Mouse (Mus musculus) mesoderm, embryonic 11.5 days (tissue): Measurements from ENCODE around the gene Gpsm3.

Source experiments
- DNase-seq: peaks from one replicate; pipeline ENCODE4 v3.0.0-alpha.2; 2012; ENCODE audit warnings: low read depth, low spot score

The Gpsm3 gene

DNA sequence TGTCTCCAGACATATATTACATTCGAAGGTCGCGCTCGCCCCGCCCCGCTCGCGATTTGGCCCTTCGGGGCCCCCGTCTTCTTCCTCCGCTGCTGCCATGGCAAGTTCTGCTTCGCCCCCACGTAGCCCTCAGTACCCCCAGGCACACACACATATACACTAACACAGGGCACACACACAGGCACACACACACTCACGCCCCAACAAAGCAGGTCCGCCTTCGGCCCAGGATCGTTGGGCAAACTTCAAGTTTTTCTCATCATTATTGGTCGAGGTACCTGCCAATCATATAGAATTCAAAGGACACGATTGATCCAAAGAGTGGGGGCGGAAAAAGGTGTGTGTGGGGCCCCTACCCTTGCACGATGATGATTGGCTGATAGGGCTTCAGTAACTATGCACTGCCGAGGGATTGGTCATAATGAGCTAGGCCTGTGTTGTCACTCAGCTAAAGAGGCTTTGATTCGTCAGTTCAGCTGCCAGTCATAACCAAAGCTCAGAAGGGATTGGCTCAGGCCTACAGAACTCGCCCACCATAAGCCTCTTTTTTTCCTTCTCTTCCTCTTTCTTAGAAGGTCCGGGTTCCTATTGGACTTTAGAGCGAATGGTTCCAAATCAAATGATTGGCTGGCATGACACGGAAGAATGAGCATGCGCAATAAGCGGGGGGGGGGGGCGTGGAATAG is 13.9 kb downstream of the Gpsm3 start, which contains the start of gene Rnf5:
Gene Rnf5 (minus strand): TSS at position 316 of the 686 bp plus-strand sequence.
- DNase-seq: peak; percentile 100

- peak; percentile 99 for DNase-seq
These were observed 14.5 kb downstream of the Gpsm3 start, which contains the start of gene Agpat1 for GRCm38 (mm10) chr17:34604061-34604508. TSS of gene Agpat1 (plus strand) at chr17:34604262.

DNA sequence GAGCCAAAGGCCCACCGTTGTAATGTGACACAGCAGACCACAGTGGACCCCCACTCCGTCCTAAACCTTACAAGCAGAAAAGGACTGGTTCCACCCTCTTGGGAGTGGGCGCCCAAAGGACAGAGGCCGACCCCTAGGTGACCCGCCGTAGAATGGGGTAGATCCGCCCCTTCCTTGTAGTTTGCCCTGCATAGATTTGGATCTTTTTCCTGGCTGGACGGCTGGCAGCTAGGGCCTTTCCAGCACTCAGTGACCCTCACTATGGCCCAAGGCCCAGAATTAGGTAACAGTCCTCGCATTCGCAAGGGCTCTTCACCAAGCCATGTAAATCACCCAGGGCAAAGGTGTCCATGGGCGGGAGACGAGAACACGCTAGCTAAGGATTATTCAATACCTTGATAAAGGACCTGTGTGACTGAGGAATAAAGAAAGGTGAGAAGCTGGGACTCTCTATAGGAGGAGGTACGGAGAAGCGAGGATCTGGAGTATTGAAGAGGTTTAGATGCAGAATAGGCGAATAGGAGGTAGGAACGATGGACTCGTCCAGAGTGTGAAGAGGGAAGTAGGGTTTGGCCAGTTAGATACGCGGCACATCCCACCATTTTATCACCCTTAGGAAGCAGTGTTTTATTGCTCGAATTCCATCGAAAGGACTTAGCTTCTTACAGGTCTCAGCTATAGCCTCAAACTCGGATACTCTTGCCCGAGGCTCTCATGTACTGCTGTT is 15.1 kb downstream of the Gpsm3 start:
- DNase-seq: no peak

- peak; percentile 95 for DNase-seq
These were observed 16.0 kb downstream of the Gpsm3 start for GRCm38 (mm10) chr17:34605609-34606008.

DNA sequence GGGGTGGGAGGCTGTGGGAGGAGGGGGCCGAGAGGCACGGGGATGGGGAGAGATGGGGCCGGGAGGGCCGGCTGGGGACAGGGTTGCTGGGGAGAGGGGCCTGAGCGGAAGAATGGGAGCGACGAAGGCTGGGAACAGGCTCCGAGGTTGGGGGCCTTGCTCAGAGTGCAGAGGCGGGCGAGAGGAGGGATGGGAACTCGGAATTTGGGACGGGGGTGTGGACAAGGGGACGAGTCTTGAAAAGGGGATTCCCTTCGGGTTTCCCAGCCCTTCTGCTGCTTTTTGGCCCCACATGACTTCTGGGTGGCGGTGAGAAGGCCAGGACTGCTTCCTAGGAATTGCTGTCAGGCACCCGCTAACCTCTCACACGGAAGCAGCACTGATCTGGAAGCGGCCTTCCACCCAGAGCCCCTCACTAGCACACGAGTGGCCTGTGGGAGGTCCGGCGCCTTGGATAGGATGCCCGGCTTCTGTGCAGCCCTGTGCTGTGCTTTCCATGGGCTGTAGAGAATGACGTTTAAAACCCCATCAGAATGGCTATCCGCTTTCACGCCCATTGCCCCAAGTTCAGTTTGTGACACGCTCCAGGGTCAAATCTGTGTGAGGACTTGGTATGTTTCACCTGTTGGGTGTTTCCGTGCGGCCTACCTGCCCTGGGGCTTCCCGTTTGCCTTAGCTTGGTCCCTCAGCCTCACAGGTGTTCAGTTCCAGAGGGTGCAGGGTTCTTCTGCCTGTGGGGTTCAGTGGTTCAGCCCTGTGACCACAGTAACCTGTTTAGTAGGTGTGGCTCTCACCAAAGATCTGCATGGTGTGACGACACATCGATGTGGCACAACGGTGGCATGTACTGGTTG is 16.8 kb downstream of the Gpsm3 start:
- DNase-seq: no peak

DNA sequence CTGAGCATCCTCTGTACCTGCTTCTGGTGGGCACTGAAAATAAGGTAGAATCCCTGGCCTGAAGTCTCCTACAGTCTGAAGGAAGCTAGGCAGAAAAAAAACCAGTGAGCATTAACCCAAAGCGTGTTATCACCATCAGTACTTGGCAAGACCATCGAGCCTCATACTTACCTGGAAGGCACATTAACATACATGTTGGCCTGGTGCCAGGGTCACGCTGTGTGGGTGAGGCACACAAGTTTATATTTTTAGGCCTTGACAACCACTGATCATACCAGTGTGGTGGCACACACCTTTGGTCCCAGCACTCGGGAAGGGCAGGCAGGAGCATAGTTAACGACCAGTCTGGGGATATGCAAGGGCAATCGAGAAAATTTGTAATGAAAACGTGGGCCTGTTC is 18.4 kb downstream of the Gpsm3 start:
- DNase-seq: no peak

DNA sequence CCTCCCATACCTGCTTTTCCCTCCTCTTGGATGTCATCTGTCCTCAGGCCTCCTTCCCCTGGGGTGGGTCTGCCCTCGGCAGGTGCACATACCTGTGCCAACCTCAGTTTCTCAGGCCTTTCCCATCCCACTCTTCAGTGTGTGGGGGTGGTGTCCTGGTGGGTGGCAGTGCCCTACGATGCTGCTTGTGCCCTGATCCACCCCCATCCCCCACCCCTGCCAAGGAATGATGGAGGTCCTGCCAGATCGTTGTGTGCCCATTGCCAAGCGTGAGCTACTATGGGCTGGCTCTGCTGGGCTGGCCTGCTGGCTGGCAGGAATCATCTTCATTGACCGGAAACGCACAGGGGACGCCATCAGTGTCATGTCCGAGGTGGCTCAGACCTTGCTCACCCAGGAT is 21.4 kb downstream of the Gpsm3 start:
- DNase-seq: no peak

GRCm38 (mm10) chr17:34613054-34613645 is 23.5 kb downstream of the Gpsm3 start:
- DNase-seq: no peak

- no peak for DNase-seq
These were observed 24.2 kb downstream of the Gpsm3 start for GRCm38 (mm10) chr17:34613830-34614229.

- no peak for DNase-seq
These were observed 26.3 kb downstream of the Gpsm3 start, which contains the start of gene Egfl8 for GRCm38 (mm10) chr17:34615871-34616270. TSS of gene Egfl8 (minus strand) at chr17:34615971.

DNA sequence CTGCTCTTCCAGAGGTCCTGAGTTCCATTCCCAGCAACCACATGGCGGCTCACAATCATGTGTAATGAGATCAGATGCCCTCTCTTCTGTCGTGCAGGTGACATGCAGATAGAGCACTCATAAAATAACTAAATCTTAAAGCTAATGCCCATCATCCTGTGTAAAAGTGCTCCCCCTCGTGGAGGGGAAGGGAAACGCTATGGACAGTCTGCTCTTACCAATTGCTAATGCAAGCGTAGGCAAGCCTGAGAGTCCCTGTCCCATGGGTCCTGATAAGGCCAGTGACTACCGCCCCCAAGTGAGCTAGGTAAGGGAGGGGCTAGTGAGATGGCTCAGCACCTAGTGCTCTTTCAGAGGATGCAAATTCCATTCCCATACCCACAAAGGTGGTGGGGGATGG is 29.4 kb downstream of the Gpsm3 start:
- DNase-seq: peak; percentile 75

- no peak for DNase-seq
These were observed 31.4 kb downstream of the Gpsm3 start for GRCm38 (mm10) chr17:34621006-34621405.

DNA sequence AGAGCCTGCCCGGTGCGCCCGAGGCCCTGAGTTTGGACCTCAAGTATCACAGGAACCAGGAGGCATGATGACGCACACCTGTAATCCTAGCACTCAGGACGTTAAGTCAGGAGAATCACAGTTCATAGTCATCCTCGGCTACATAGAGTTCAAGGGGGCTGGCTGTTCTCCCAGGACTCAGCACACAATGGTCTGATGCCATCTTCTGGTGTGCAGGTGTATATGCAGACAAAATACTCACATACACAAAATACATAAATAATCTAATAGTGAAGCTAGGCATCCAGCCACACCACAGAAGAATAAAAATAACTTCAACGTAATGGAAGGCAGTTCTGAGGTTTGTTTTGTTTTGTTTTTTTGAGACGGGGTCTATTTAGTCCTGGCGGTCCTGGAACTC is 33.6 kb downstream of the Gpsm3 start:
- DNase-seq: no peak

DNA sequence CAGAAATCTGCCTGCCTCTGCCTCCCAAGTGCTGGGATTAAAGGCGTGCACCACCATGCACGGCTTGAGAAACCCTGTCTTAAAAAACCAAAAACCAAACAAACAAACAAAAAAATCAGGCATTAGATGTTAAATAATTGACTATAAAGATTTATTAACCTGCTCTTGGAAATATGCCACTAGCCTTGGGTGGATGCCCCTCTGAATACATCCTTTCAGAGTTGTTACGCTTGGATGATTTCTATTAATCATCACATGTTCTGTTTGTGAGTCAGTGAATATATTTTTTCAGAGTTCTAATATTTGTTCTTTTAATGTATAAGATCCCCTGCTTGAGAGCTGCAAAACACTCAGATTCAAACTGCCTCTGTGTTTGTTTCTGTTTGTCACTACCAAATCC is 35.4 kb downstream of the Gpsm3 start:
- no peak for DNase-seq

- DNase-seq: no peak
These were observed 36.6 kb downstream of the Gpsm3 start for GRCm38 (mm10) chr17:34626062-34626772.

- DNase-seq: peak; percentile 66
These were observed 37.1 kb downstream of the Gpsm3 start for GRCm38 (mm10) chr17:34626773-34627092.

- peak; percentile 94 for DNase-seq
These were observed 37.7 kb downstream of the Gpsm3 start for GRCm38 (mm10) chr17:34627093-34627942.

DNA sequence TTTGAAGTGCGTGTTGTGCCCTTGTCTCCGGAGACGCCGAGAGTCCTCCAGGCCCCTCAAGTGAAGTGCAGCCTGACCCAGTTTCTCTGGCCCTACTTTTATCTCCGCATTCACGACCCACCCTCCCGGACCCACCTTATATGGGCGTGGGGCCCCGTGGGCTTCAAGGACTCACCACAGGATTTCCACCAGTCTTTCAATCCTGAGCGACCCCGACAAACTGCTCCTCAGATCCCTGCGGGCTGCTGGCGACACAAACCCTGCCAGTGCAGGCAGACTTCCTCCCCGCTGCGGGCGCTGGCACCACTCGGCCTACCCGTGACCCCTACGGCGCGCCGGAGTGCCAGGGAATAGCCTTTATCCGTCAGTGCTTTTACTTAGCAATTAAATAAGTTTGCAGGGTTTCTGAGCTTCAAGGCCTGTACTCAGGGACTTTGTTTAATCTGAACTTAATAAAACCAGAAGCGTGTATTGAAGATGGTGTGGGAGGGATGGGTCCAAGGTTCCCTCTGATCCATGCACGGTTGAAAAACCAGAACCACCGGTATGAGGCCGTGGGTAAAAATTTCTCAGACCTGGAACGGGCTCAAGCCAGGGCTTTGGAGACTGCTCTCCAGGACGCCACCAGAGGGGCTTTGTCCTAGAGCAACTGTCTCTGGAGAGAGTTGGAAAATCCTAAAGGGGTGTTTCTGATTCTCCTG is 38.5 kb downstream of the Gpsm3 start, which contains the start of gene Ppt2:
Gene Ppt2 (minus strand): TSS at position 568 of the 701 bp plus-strand sequence.
- no peak for DNase-seq

- DNase-seq: no peak
These were observed 39.0 kb downstream of the Gpsm3 start for GRCm38 (mm10) chr17:34628644-34628967.
